Mouse (Mus musculus) CH12.LX (cell line): ENCODE results near the gene Ppef2.

Experiments used
- CTCF ChIP-seq, 2 experiments: IDR thresholded peaks in 1 of 2; conservative IDR thresholded peaks in 1 of 2; 2 replicates each; pipeline ENCODE4 v1.5.1; 2011 to 2012; ENCODE audit warnings: low read depth in 2 of 2, low read length in 2 of 2, improper control_type of control experiment in 1 of 2, inconsistent platforms in 1 of 2, mild to moderate bottlenecking in 1 of 2, moderate library complexity in 1 of 2
- E2F4 ChIP-seq: IDR thresholded peaks from 2 replicates; pipeline ENCODE4 v1.6.1; 2011; ENCODE audit warnings: low read depth, low read length, improper control_type of control experiment; ENCODE audit not compliant: insufficient replicate concordance
- ELF1 ChIP-seq: IDR thresholded peaks from 2 replicates; pipeline ENCODE4 v1.6.1; 2014; ENCODE audit warnings: low read depth, mild to moderate bottlenecking, inconsistent platforms, low read length, improper control_type of control experiment
- GABPA ChIP-seq: IDR thresholded peaks from 2 replicates; pipeline ENCODE4 v1.6.1; 2012; ENCODE audit warnings: low read depth, low read length, improper control_type of control experiment, inconsistent platforms; ENCODE audit not compliant: insufficient replicate concordance
- HCFC1 ChIP-seq: IDR thresholded peaks from 2 replicates; pipeline ENCODE4 v1.6.1; 2012; ENCODE audit warnings: low read depth, mild to moderate bottlenecking, inconsistent platforms, low read length, improper control_type of control experiment
- KAT2A ChIP-seq: IDR thresholded peaks from 2 replicates; pipeline ENCODE4 v1.6.1; 2012; ENCODE audit warnings: low read length, improper control_type of control experiment, inconsistent platforms; ENCODE audit not compliant: insufficient replicate concordance
- MEF2A ChIP-seq: IDR thresholded peaks from 2 replicates; pipeline ENCODE4 v1.6.1; 2014; ENCODE audit warnings: low read depth, mild to moderate bottlenecking, inconsistent platforms, low read length, improper control_type of control experiment, borderline replicate concordance
- POLR2A ChIP-seq: IDR thresholded peaks from 2 replicates; pipeline ENCODE4 v1.6.1; 2011; ENCODE audit warnings: low read depth, mild to moderate bottlenecking, improper control_type of control experiment, low read length
- USF1 ChIP-seq: IDR thresholded peaks from 2 replicates; pipeline ENCODE4 v1.6.1; 2014; ENCODE audit warnings: low read depth, mild to moderate bottlenecking, inconsistent platforms, low read length, improper control_type of control experiment
- USF2 ChIP-seq: conservative IDR thresholded peaks from 2 replicates; pipeline ENCODE4 v1.6.1; 2011; ENCODE audit warnings: low read depth, low read length, improper control_type of control experiment

DNA sequence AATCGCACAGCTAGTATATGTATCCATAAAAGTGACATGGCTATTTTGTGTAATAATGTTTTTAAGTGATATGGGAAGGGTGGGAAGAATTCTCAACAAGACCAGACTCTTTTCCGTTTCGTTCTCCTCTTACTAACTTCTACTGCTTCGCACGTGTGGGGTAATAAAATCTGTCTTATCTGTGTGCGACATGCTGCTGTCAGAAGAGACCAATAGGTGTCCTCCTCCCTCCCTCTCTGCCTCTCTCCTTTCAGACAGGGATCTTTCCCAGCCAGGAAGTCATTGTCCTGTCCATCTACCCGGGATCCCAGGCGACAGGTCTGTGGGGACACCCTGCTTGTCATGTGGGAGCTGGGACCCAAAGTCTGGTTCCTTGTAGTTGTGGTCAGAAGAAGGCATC lies 45.9 kb downstream of the Ppef2 start:
- TF ChIP-seq CTCF (conservative IDR thresholded peaks at IDR 0.05 in 1 of 2, IDR thresholded peaks at IDR 0.05 in 1 of 2; ENCODE audit: low read depth in 2 of 2, low read length in 2 of 2): no peak
- TF ChIP-seq USF1: no peak
- TF ChIP-seq KAT2A: no peak
- no peak for TF ChIP-seq POLR2A
- TF ChIP-seq MEF2A: no peak
- no peak for TF ChIP-seq HCFC1
- no peak for TF ChIP-seq GABPA
- no peak for TF ChIP-seq USF2
- no peak for TF ChIP-seq ELF1
- TF ChIP-seq E2F4: no peak
